ENCODE assay signal across 9 mouse cellular contexts in the genomic region with DNA sequence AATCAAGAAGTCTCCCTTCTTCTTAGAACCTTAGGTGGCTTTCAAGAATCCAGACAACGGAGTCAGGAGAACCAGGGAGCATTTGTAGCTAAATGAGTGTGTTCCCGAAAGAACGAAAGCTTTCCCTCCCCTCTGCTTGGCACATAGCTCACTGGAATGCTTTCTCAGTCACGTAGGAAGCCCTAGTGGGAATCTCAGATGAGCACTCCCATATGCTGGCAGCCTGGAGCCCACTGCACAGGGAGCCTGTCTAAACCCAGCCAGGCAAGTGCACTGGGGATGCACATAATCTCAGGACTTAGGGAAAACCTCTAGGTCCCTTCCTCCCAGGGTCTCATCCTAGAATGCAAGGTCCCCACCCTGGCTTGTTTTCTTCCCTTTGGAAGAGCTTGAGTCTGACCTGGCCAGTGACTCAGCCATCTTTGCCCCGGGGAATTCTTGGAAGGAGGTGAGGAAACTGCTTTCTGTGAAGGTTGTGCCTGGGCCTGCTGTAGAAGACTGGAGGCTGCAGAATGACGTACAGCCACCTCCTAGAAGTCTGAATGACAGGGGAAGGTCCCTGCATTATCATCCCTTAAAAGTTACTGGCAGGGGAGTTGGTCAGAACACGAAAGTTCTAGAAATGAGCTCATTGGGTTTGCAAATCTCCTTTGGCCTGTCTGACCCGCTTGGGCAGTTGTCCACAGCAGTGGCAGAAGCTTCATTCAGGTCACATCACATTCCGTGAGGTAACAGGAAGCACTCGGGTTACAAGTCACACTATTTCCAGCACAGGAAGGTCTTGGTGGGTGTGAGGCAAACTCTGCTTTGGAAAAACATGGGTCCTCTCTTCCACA. TPM values are rescaled to one million over a fixed set of nuclear protein-coding genes. Genes with fewer than 3 reads are reported as not detected.
DNase-seq lines count a peak whose midpoint lies in the region; ATAC-seq and TF ChIP-seq lines count a peak whose summit lies in the region.
"Had no signal": no experiment of that assay in that cellular context is flagged by ENCODE, and none has a peak within 500 bp of the region (broad histone marks: within the 10 kb centered on the region; RNA-seq: fewer than 3 reads in every experiment).

No protein-coding gene starts in this region.

- no peaks in the 10 kb centered on the region for H3K27me3 ChIP-seq in forebrain, postnatal 0 days (ENCODE audit: insufficient read depth, low read length)
- no peaks in the 10 kb centered on the region for H3K27me3 ChIP-seq in forebrain, embryonic 12.5 days
- H3K27me3 ChIP-seq in lung, postnatal 0 days (replicated peaks; ENCODE audit: insufficient read depth, low read length), result no peaks in the 10 kb centered on the region
- H3K27me3 ChIP-seq in heart, postnatal 0 days (ENCODE audit: control insufficient read depth, insufficient read depth, low read length), result no peaks in the 10 kb centered on the region
- H3K27me3 ChIP-seq in small intestine, adult 2 months (ENCODE audit: control insufficient read depth, insufficient read depth, low read length), result no peaks in the 10 kb centered on the region
- H3K27me3 ChIP-seq in forebrain, embryonic 10.5 days (ENCODE audit: poor library complexity, severe bottlenecking), result no peaks in the 10 kb centered on the region

- no peak overlapping the region for H3K4me2 ChIP-seq in forebrain, postnatal 0 days (ENCODE audit: low read depth)
- no peak overlapping the region for H3K4me2 ChIP-seq in forebrain, embryonic 12.5 days
- 0 out of 2 replicates have a peak overlapping the region, but pooled peaks have one; percentile 23 for H3K4me2 ChIP-seq in lung, postnatal 0 days (replicated peaks; ENCODE audit: low read depth, low read length)
- H3K4me2 ChIP-seq in heart, postnatal 0 days (ENCODE audit: low read depth, low read length), result peak overlapping the region; percentile 29; the same call in 1 of the 2 replicates

- peak; percentile 28 for DNase-seq in forebrain, postnatal 0 days
- DNase-seq in lung, postnatal 0 days (ENCODE audit: low spot score), result peak; percentile 36
- DNase-seq in lung, postnatal 36 days, result no peak
- no peak for DNase-seq in heart, postnatal 0 days (ENCODE audit: low spot score)
- DNase-seq in natural killer cell, adult 2 months (ENCODE audit: low spot score in 2 of 2), result no peak
- DNase-seq in forebrain, embryonic 10.5 days (ENCODE audit: extremely low spot score, low spot score), result no peak
- DNase-seq: retina, postnatal 1 day had no signal

- peak; percentile 51 for ATAC-seq in forebrain, postnatal 0 days
- no peak for ATAC-seq in forebrain, embryonic 12.5 days (ENCODE audit: low FRiP score)
- ATAC-seq in lung, postnatal 0 days, result peak; percentile 66
- ATAC-seq in heart, postnatal 0 days (ENCODE audit: insufficient read depth, low read depth), result no peak; the same call in 1 of the 2 replicates

- no peaks in the 10 kb centered on the region for H3K9me3 ChIP-seq in forebrain, postnatal 0 days (ENCODE audit: low read length)
- no peaks in the 10 kb centered on the region for H3K9me3 ChIP-seq in forebrain, embryonic 12.5 days
- no peaks in the 10 kb centered on the region for H3K9me3 ChIP-seq in lung, postnatal 0 days (ENCODE audit: low read length)
- 0 out of 2 replicates have a peak, but pooled peaks cover 4% of the 10 kb centered on the region for H3K9me3 ChIP-seq in heart, postnatal 0 days (replicated peaks; ENCODE audit: control insufficient read depth, low read length)
- no peaks in the 10 kb centered on the region; the same call in 1 of the 2 replicates for H3K9me3 ChIP-seq in forebrain, embryonic 10.5 days

- no peak for TF ChIP-seq CTCF in forebrain, postnatal 0 days (IDR thresholded peaks at IDR 0.05; ENCODE audit: low read depth)
- no peak for TF ChIP-seq CTCF in lung, postnatal 0 days (IDR thresholded peaks at IDR 0.05)
- no peak for TF ChIP-seq CTCF in heart, postnatal 0 days (IDR thresholded peaks at IDR 0.05; ENCODE audit: low read depth)
- TF ChIP-seq CTCF in small intestine, adult 2 months (IDR thresholded peaks at IDR 0.05; ENCODE audit: extremely low read depth, insufficient read length, insufficient replicate concordance, low read depth, low read length), result no peak

- TF ChIP-seq POLR2A in small intestine, adult 2 months (IDR thresholded peaks at IDR 0.05; ENCODE audit: low read depth, low read length), result no peak

- H3K4me3 ChIP-seq in forebrain, postnatal 0 days (ENCODE audit: low read depth, low read length), result no peak overlapping the region
- no peak overlapping the region for H3K4me3 ChIP-seq in forebrain, embryonic 12.5 days (replicated peaks)
- no peak overlapping the region for H3K4me3 ChIP-seq in lung, postnatal 0 days (ENCODE audit: low read depth, low read length)
- no peak overlapping the region for H3K4me3 ChIP-seq in heart, postnatal 0 days (ENCODE audit: low read depth, low read length)
- H3K4me3 ChIP-seq in small intestine, adult 2 months (ENCODE audit: low read depth, low read length), result no peak overlapping the region
- no peak overlapping the region for H3K4me3 ChIP-seq in forebrain, embryonic 10.5 days

- no peaks in the 10 kb centered on the region for H3K36me3 ChIP-seq in forebrain, postnatal 0 days (ENCODE audit: insufficient read depth)
- no peaks in the 10 kb centered on the region for H3K36me3 ChIP-seq in forebrain, embryonic 12.5 days (replicated peaks)
- H3K36me3 ChIP-seq in lung, postnatal 0 days (ENCODE audit: insufficient read depth, low read length), result no peaks in the 10 kb centered on the region
- H3K36me3 ChIP-seq in heart, postnatal 0 days (replicated peaks; ENCODE audit: control insufficient read depth, insufficient read depth, low read length), result no peaks in the 10 kb centered on the region
- no peaks in the 10 kb centered on the region for H3K36me3 ChIP-seq in small intestine, adult 2 months (ENCODE audit: control insufficient read depth, insufficient read depth, low read length)
- H3K36me3 ChIP-seq in forebrain, embryonic 10.5 days (replicated peaks), result no peaks in the 10 kb centered on the region

- 60% methylated on average over 10 of the region's 10 CpGs for WGBS in forebrain, postnatal 0 days
- 81% methylated on average over 10 of the region's 10 CpGs for WGBS in forebrain, embryonic 12.5 days
- WGBS in lung, postnatal 0 days, result 34% methylated on average over 10 of the region's 10 CpGs
- 41% methylated on average over 10 of the region's 10 CpGs for WGBS in heart, postnatal 0 days
- WGBS in small intestine, adult 2 months, result 45% methylated on average over 10 of the region's 10 CpGs
- 76% methylated on average over 10 of the region's 10 CpGs for WGBS in forebrain, embryonic 10.5 days

- TF ChIP-seq EP300 in lung, postnatal 0 days (IDR thresholded peaks at IDR 0.05), result no peak
- TF ChIP-seq EP300 in heart, postnatal 0 days (IDR thresholded peaks at IDR 0.05; ENCODE audit: low read depth), result no peak

- H3K4me1 ChIP-seq in forebrain, postnatal 0 days (ENCODE audit: insufficient read depth), result no peaks in the 10 kb centered on the region
- no peaks in the 10 kb centered on the region for H3K4me1 ChIP-seq in forebrain, embryonic 12.5 days
- no peaks in the 10 kb centered on the region for H3K4me1 ChIP-seq in lung, postnatal 0 days (ENCODE audit: insufficient read depth, low read depth, low read length)
- peaks cover 12% of the 10 kb centered on the region; the same call in 1 of the 2 replicates for H3K4me1 ChIP-seq in heart, postnatal 0 days (ENCODE audit: control insufficient read depth, insufficient read depth)
- peaks cover 15% of the 10 kb centered on the region; the same call in 1 of the 2 replicates for H3K4me1 ChIP-seq in small intestine, adult 2 months (ENCODE audit: control insufficient read depth, insufficient read depth, insufficient read length, low read length)
- H3K4me1 ChIP-seq in forebrain, embryonic 10.5 days, result no peaks in the 10 kb centered on the region

- H3K27ac ChIP-seq in forebrain, postnatal 0 days (ENCODE audit: low read depth, low read length), result no peak overlapping the region
- H3K27ac ChIP-seq in forebrain, embryonic 12.5 days, result no peak overlapping the region
- peak overlapping the region; percentile 73 for H3K27ac ChIP-seq in lung, postnatal 0 days (ENCODE audit: low read length)
- H3K27ac ChIP-seq in heart, postnatal 0 days (ENCODE audit: low read depth), result peak overlapping the region; percentile 35; the same call in 1 of the 2 replicates
- H3K27ac ChIP-seq in small intestine, adult 2 months (ENCODE audit: insufficient read depth, low read depth, low read length), result peak overlapping the region; percentile 68
- H3K27ac ChIP-seq in forebrain, embryonic 10.5 days, result no peak overlapping the region

- no peak overlapping the region for H3K9ac ChIP-seq in forebrain, postnatal 0 days
- H3K9ac ChIP-seq in forebrain, embryonic 12.5 days, result no peak overlapping the region
- H3K9ac ChIP-seq in lung, postnatal 0 days (replicated peaks; ENCODE audit: low read depth), result no peak overlapping the region
- no peak overlapping the region for H3K9ac ChIP-seq in heart, postnatal 0 days (replicated peaks; ENCODE audit: low read depth, low read length)

RNA-seq across cellular contexts. Expression of gene Nek2, which starts 18.2 kb away (rescaled TPM):
- total RNA-seq in forebrain, postnatal 0 days (2014; rRNA removed), result 3.6 and 5.1 TPM in 2 replicates
- polyA plus RNA-seq in forebrain, postnatal 0 days (2015; fragmentation: Nextera tagmentation; extraction: Ambion mirVana), result 5.0 and 6.2 TPM in 2 replicates
- 55.2 and 56.1 TPM in 2 replicates for polyA plus RNA-seq in forebrain, embryonic 12.5 days (2016; fragmentation: Nextera tagmentation; extraction: Ambion mirVana)
- polyA plus RNA-seq in lung, postnatal 0 days (2015; fragmentation: Nextera tagmentation; extraction: Ambion mirVana), result 4.8 and 5.9 TPM in 2 replicates
- 14.8 and 28.2 TPM in 2 replicates for total RNA-seq in heart, postnatal 0 days (2014; rRNA removed; ENCODE audit: low replicate concordance)
- polyA plus RNA-seq in heart, postnatal 0 days (2015; fragmentation: Nextera tagmentation; extraction: Ambion mirVana), result 9.4 and 11.7 TPM in 2 replicates
- polyA plus RNA-seq in small intestine, adult 2 months (2012; rRNA removed), result 1.7 and 5.5 TPM in 2 replicates
- 69.8 and 70.8 TPM in 2 replicates for polyA plus RNA-seq in forebrain, embryonic 10.5 days (2016; fragmentation: Nextera tagmentation; extraction: Ambion mirVana)

Comparison
In these comparisons a context has a peak if more than half of its experiments do, and no peak if none do; other contexts are left out.
1. ATAC-seq: peak in forebrain, postnatal 0 days (single experiment) and lung, postnatal 0 days (single experiment); none in forebrain, embryonic 12.5 days (single experiment) and heart, postnatal 0 days (single experiment).
2. DNase-seq: peak in forebrain, postnatal 0 days (single experiment) and lung, postnatal 0 days (single experiment); none in lung, postnatal 36 days (single experiment), heart, postnatal 0 days (single experiment), natural killer cell, adult 2 months (0 of 2) and forebrain, embryonic 10.5 days (single experiment).
3. H3K27ac ChIP-seq: peak in lung, postnatal 0 days (single experiment), heart, postnatal 0 days (single experiment) and small intestine, adult 2 months (single experiment); none in forebrain, postnatal 0 days (single experiment), forebrain, embryonic 12.5 days (single experiment) and forebrain, embryonic 10.5 days (single experiment).
4. H3K4me2 ChIP-seq: peak in lung, postnatal 0 days (single experiment) and heart, postnatal 0 days (single experiment); none in forebrain, postnatal 0 days (single experiment) and forebrain, embryonic 12.5 days (single experiment).